Mouse (Mus musculus) mature B cell (primary cell): ENCODE data around the gene Grb7.

Experiments used
- in situ Hi-C: fragments of 300-500 bp; cut with MboI; formaldehyde crosslinking; loops from 2 replicates; pipeline ENCODE4 v1.14.3; 2019

Grb7 gene

DNA sequence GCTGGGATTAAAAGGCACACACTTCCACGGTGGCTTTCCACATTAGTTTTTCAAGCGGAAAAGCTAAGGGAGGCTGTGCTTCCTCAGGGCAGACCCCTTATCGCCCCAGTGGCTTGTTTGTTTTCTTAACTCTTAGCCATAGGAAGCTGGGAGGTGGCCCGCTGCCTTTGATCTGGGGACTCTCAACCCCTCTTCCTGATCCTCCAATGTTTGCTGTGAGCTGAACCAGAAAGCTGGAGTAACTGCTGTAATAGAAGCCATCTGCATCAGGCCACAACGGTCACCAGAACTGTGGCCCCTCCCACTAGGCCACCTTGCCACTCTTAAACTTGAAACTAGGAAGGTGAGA is at the start of gene Grb7:
Grb7 (plus strand) TSS at position 182 of the 349 bp plus-strand sequence.
- in situ Hi-C loops: no loop called here

DNA sequence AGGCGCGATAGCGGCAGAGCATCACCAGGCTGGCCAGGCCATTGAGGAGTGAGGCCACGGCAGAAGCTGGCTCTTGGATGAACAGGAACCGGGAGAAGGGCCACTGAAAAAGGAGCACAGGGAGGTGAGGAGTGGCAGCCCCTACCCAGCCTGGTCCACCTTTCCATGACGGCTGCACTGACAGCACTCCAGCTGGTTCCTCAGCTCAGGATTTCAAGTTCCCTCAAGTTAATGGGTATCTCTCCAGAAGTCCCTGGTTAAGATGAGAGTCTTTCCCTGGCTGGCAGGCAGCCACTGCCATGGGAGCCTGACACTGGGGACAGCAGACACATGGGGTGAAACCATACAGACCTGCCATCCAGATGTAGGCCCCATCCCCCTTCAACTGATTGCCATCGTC is 48.2 kb upstream of the Grb7 start:
- in situ Hi-C loops: no loop called here

DNA sequence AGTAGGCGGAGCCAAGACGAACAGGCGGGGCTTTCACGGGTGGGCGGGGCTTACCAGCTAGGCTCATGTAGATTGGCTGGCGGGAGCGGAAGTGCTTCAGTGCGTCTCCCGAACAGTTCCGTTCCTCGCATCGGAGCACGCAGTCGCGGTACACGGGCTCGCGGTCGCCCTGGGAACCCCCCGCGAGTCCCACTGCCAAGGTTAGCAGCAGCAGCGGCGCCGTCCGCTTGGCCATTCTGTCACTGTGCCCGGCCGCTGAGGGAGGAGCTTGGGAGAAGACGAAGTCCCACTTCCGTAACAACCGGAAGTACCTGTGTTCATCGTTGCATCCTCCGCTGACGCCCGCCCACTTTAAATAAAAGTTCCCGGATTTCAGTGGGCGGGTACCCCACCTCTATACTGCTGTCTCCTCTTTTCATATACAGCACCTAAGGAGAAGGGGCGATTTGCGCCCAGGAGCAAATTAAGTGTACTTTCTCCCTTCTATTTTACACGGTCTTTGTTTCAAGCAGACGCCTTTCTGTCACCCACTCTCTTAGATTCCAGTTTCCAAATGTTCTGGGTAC is 46.0 kb upstream of the Grb7 start, which contains the start of gene Pgap3:
Pgap3 (minus strand) TSS at position 330 of the 566 bp plus-strand sequence.
- in situ Hi-C loops: no loop called here

DNA sequence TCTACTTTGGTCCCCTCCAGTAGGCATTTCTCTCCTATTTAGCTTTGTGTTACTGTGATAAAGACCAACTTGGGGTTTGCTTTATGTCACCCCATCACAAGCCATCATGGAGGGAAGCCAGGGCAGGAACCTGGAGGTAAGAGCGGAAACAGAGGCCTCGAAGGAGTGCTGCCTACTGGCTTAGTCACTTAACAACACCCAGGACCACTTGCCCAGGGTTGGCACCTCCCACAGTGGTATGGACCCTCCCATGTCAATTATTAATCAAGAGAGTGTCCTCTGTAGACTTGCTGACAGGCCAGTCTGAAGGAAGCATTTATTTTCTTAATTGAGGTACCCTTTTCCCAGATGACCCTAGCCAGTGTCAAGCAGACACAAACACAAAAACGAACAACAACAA is 45.4 kb upstream of the Grb7 start:
- in situ Hi-C loops: no loop called here

DNA sequence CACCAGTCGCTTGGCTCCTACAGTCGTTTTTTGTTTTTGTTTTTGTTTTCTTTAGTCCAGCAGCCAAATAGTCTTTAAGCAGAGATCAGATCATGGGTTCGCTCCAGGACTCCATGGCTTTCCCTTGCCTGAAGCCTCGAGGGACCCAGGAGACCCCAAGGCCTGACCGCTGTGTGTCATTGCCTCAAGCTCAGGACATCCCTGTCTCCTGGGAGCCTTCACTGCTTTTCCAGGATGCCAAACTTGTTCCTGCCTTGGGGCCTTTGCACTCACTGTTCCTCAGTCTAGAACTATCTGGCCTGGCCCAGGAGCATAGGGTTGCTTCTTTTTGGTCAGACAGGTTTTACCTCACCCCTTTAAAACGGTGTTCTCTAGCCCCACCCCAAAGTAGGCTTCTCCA is 39.6 kb upstream of the Grb7 start:
- in situ Hi-C loops: no loop called here

DNA sequence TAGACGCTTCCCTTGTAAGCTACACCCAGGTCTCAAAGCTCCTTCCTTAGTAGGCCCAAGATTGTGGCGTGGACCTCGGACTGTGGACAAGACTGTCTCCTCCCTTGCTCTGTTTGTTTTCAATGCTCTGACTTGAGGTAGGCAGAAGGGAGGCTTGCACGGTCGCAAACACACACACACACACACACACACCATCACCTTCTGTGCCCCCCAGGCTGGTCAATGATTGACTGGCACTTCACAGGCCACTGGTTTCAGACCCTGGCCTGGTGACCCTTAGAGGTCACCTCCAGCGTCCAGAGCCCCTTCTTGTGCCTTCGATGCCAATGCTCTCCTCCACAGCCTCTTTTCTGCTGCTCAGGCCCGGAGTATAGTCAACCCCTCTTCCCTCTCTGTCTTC is 37.3 kb upstream of the Grb7 start:
- in situ Hi-C loops: no loop called here

DNA sequence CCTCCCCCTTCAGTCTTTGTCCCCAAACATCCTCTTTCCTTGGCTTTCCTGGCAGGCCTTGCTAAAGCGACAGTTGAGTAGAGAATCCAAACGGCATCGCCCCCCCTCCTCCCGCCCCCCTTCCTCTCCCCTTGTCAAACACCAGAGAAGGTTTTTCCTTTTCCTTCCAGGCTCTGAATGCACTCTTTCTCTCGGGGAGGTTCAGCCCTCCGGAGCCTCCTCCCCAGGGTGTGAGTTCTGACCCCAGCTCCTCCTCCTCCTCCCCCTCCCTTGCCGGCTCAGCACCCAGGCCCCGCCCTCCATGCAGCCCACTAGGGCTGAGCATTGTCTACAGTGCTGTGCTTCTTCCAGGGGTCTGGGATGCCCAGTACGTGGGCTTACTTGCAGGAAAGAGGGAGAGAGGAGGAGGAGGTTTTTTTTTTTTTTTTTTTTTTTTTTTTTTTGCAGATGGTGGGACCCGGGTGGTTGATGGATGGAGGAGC is 36.8 kb upstream of the Grb7 start:
- in situ Hi-C loops: no loop called here

DNA sequence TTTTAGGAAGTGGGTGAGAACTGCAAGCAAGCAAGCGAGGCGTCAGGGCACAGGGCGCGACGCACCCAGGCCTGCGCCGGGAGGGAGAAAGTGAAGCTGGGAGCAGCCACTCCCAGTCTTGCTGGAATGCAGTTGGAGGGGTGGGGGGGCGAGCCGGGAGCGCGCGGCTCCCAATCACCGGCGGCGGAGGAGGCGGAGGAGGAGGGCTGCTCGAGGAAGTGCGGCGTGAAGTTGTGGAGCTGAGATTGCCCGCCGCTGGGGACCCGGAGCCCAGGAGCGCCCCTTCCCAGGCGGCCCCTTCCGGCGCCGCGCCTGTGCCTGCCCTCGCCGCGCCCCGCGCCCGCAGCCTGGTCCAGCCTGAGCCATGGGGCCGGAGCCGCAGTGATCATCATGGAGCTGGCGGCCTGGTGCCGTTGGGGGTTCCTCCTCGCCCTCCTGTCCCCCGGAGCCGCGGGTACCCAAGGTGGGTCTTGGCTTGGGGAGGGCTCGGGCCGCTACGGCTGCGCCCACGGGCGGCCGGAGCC is 33.9 kb upstream of the Grb7 start, which contains the start of gene Erbb2:
Erbb2 (plus strand) TSS at position 198 of the 524 bp plus-strand sequence.
- in situ Hi-C loops: no loop called here

DNA sequence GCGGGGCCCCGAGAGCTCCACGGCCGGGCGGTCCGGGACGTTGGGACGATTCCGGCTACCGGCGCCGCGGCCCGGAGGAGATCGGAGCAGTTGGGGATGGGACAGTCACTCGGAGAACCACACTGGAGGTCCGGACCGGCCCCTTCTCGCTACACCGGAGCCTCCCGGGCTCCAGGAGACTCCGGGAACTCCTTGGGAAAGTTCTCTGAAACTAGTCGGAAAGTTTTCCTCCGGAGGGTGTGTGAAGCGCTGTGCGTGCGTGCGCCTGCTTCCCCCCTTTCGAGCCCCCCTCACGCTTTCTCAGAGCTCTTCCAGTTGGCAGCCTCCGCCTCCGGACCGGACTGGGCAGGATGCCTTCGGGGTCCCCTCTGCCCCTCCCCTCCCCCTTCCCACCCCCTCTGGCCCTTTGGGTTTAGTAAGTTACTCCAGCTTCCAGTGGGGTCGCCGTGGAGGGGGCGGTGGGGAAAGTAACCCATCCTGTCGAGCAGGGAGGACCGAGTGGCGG is 33.3 kb upstream of the Grb7 start:
- in situ Hi-C loops: no loop called here

DNA sequence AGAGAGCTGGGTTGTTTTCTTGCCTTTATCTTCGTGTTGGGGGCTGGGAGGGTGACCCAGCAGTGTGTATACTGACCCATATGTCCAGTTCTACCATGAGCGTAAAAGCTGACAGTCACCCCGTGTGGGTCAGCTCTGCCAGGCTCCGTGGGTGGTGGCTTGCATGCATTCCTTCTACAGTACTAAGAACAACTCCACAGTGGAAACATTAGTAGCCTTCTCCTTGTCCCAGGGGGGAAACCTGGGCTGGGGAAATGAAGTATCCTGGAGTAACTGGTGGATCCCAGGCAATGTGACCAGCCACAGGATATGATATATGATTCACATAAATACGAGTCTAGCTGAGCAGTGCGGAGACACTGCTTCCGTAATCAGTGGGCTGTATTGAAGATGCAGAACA is 32.5 kb upstream of the Grb7 start:
- in situ Hi-C loops: no loop called here

DNA sequence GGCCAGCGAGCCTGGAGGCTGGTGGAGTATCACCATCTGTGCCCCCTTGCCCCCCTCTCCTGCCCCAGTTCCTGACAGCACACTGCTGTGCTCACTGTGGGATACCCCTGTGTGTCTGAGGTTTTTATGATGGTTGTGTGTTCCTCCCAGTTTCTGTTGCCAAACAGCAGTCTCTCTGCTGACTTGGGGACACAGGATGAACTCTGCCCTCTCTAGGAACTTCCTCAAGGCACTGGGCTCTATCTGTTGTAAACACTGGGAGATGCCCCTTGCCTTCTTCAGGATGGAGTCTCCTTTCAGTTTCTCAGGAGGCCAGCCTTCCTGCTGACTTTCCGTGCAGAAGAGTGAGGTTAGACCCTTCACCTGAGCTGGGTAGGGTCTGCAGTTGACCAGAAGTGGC is 32.0 kb upstream of the Grb7 start:
- in situ Hi-C loops: no loop called here

DNA sequence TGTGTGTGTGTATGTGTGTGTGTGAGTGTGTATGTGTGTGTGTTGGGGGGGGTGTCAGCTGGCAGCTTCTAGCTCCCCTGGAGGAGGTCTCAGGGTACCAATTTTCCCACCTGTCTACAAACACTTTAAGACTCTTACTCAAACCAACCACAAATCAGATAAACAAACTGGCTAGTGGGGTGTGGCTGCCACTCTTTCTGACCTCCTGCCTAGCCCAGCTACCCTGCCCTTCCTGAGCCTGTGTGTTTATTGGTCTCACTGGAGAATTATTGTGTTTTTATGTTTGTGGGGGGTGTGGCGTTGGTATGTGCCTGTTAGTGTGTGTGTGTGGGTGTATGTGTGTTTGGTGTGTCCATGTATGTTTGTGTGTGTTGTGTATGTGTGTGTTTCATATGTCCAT is 29.1 kb upstream of the Grb7 start:
- in situ Hi-C loops: no loop called here

DNA sequence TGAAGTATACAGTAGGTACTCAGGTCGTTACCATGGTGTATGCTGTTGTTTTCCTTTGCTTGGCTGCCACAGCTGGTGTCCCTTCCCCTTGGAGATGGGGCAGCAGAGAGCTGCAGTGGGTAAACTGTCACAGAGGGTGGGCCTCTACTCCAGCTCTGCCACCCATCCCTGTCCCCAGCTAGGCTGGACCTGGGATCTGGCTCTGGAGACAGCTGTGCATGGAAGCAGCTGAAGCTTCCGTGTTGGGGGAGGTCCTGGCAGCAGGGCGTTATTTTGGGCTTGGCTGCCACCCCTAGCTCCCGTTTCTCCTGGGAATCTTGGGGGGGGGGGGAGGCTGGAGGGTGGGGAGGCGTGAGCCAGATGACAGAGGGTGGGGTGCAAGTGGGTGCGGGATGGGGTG is 27.9 kb upstream of the Grb7 start:
- in situ Hi-C loops: no loop called here

DNA sequence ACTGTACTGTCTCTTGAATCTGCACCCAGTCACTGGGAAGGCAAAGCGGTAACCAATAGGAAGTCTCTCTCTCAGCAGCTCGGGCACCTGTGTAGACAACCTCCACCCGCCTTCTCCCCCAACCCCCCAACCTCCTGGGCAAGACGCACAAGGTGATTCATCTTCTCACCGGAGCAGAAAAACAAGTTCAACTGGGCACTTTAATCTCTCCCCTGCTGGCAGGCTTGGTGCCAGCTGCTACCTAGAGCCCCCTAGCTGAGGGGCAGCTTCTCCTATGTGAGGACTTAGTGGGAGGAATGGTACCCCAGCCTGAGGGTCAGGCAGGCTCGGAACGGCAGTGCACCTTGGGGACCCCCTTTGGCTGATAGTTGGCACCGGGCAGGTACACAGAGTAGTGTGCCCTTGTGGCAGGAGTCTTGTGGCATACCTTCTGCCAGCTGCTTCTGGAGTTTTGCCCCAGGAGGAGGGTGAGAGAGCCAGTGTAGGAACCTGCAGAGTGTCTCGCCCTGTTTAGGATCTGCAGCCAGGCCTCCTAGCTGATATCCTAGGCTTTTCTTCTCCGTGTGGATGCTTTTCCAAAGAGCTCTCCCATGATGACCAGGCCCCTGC is 27.2 kb upstream of the Grb7 start:
- in situ Hi-C loops: no loop called here

DNA sequence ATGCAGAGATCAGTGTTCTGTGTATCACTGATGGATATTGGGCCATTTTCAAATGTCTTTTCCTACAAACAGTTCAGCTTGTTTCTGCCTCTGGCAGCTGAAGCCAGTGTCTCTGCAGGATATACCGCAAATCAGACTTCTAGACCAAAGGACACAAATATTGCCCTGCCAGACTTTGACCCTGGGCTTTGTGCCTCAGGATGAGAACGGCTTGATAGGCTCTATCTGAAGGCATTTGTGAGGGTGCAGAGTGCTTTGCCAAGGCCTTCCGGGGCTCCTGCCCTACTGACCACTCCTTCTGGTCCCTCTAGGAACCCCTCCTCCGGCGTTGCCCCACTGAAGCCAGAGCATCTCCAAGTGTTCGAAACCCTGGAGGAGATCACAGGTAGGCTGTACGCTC is 19.6 kb upstream of the Grb7 start:
- in situ Hi-C loops: no loop called here

DNA sequence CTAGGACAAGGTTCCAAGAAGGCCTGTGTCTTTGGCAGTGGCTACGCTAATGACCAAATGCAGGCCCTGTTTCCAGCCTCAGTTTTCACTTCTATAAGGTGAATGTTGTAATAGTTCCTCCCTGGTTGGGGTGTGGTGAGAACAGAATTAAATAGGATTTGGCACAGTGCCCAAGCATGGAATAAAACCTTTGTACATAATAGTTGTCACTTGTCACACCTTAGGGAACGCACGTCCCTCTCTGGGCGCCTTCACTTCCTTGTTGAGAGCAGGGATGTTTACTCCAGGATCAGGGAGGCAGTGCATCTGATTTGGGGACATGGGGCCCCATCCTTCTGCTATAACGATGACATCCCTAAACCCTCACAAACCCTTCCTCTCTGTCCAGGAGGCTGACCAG is 17.8 kb upstream of the Grb7 start:
- in situ Hi-C loops: no loop called here

DNA sequence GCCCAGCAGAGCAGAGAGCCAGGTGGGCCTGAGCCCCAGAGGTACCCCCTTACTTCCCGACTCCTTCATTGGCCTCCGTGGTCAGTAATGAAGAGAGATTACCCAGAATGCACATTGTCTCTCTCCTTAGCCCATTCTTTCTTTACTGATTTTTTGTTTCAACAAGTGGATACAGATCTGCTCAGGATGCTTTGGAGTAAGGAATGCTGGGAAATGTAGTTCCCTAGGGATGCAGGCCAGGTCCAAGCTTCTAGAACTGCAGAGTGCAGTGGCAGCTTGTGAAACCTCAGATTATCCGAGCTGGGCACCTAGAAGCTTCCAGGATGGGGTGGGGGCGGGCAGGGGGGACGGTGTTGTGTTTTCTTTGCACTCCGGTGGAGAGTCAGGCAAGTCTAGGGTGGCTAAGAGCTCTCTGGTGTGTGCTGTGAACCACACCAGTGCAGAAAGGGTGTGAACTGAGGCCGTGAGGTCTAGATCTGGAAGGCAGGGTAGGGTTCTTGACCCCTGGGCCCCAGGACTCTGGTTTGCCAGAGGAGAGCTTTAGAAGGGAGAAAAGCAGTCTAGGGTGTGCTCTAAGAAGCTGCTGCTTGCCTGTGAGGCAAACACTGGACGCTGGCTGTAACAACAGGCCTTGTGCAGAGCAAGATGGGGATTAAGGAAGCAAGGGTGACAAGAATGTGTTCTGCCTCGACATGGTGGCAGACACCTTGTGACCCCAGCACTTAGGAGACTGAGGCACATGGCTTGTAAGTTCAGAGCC is 14.3 kb upstream of the Grb7 start:
- in situ Hi-C loops: no loop called here

DNA sequence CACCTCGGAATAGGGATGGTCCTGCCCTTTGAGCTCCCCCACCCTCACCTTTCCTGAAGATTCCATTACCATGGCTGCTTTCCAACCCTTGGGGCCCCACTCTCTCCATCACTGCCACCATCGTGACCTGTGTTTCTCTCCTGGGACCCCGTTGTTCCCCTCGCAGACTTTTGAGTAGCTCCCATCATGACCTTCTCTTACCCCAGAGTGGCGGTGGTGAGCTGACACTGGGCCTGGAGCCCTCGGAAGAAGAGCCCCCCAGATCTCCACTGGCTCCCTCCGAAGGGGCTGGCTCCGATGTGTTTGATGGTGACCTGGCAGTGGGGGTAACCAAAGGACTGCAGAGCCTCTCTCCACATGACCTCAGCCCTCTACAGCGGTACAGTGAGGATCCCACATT is 10.5 kb upstream of the Grb7 start:
- in situ Hi-C loops: no loop called here

DNA sequence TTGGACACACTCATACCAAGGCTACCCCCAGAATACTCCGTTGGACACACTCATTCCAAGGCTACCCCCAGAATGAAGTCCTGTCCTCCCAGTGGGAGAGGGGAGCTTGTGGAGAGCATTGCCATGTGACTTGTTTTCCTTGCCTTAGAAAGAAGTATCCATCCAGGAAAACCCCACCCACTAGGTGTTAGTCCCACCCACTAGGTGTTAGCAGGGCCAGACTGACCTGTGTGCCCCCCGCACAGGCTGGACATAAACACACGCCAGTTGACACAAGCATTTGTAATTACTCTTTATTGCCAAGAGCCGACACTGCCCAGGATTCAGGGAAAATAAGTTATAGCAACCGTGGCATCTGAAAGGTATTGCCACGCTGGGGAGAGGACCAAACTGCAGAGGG is 8.8 kb upstream of the Grb7 start:
- in situ Hi-C loops: no loop called here

DNA sequence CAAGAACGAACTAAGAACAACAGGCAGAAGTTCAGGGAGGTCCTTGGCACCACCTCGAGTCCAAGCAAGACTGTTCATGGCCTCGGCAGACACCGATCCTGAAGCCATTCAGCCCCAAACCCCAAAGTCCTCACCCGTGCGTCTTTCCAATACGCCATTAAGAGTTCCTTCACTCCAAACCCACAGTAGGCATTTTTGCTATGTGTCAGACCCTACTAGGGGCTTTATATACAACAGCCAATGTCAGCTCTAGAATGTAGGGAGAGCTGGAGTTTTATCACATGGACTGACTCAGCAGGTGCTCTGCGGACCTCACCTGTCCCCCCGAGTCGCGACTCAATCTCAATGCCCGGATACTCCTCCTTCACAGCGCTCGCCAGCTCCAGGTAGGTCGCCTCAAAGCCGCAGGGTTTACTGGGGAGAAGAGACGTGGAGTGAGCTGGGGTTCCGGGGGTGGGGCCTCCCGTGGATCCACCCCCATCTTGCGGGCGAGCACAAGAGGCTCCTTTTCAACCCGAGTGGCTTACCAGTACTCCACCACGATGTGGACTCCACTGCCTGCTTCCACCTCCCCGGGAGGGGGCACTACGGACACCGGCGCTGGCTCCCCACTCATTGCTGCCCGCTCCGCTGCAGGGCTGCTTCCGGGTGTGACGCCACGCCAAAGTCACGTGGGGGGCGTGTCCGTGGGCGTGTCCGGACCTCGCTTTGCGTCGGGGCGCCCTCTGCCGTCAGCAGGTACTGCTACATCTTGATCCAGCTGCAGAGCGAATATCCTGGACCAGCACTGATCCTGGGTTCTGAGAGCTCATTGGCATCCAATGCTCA is 7.6 kb upstream of the Grb7 start, which contains the start of gene Mien1:
Mien1 (minus strand) TSS at position 661 of the 828 bp plus-strand sequence.
- in situ Hi-C loops: no loop called here

DNA sequence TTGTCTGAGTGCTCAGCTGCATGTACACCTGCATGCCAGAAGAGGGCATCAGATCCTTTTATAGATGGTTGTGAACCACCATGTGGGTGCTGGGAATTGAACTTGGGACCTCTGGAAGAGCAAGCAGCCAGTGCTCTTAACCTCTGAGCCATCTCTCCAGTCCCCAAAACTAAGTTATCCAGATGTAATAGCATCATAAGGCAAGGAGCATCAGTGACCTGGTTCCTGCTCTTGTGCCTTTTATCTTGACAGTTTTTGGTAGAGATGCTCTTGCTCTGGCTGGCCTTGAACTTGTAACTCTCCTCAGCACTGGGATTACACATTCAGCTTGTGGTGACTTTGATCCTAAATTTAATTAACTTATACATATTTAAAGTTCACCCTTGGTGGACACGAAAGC is 2.5 kb upstream of the Grb7 start:
- in situ Hi-C loops: no loop called here

DNA sequence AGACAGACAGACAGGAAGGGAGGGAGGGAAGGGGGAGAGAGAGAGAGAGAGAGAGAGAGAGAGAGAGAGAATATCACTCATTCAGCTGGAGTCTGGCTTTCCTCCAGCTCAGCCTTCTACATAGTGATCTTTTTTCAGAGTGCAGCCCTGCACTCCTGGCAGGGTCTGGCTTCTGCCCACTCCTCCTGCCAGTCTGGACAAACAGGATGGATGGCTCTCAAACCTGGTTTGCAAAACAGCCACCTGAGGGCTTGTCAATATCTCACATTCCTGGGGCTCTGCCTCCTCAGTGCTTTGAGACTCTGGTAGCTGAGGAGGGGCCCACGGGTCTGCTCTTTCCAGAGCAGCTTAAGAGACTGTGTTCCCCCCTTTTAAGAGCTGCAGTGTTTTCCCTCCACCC is 956 bp upstream of the Grb7 start:
- in situ Hi-C loops: no loop called here
